Mouse (Mus musculus) G1E (cell line): ENCODE measurements at regions not wholly inside any gene's neighbourhood (a gene's known extent, or its start where the extent isn't known, plus 50 kb on each side); places are given as distances from the start of the nearest gene placed in this dataset.

Experiments
- CTCF ChIP-seq: IDR thresholded peaks from 2 replicates; pipeline ENCODE4 v1.5.1; 2012; ENCODE audit warnings: low read depth, low read length, inconsistent platforms, mixed read lengths
- GATA1 ChIP-seq: IDR thresholded peaks from 2 replicates; pipeline ENCODE4 v1.6.1; 2012; ENCODE audit warnings: borderline replicate concordance, low read length, inconsistent platforms, mixed read lengths
- GATA2 ChIP-seq: IDR thresholded peaks from 2 replicates; pipeline ENCODE4 v1.6.1; 2012; ENCODE audit warnings: low read depth, low read length, inconsistent platforms, borderline replicate concordance
- POLR2AphosphoS5 ChIP-seq: IDR thresholded peaks from 2 replicates; pipeline ENCODE4 v1.6.1; 2012; ENCODE audit warnings: low read depth, low read length, inconsistent platforms; ENCODE audit not compliant: insufficient replicate concordance

- TF ChIP-seq CTCF (no peak), POLR2AphosphoS5 (no peak), GATA1 (no peak), GATA2 (no peak)
Observed at GRCm38 (mm10) chr6:93410416-93411076, 467.3 kb upstream of the Adamts9 start.
